Mouse (Mus musculus) cerebellum, adult 2 months (tissue): ENCODE measurements at regions not wholly inside any gene's neighbourhood (a gene's known extent, or its start where the extent isn't known, plus 50 kb on each side); places are given as distances from the start of the nearest gene placed in this dataset.
"Not testable (repeated sequence)": the region's sequence is repeated elsewhere in the genome, so short reads cannot be mapped to it uniquely, and the experiment has no call there.

ENCODE experiments used
- CTCF ChIP-seq: fragments of 200-500 bp; IDR thresholded peaks from 2 replicates; pipeline ENCODE4 v1.5.1; 2011; ENCODE audit warnings: low read depth, mild to moderate bottlenecking, control low read depth, low read length, moderate library complexity, borderline replicate concordance; ENCODE audit not compliant: insufficient read depth
- POLR2A ChIP-seq: fragments of 200-500 bp; IDR thresholded peaks from 2 replicates; pipeline ENCODE4 v1.6.1; 2011; ENCODE audit warnings: low read length, control low read depth, borderline replicate concordance; ENCODE audit not compliant: insufficient read depth

DNA sequence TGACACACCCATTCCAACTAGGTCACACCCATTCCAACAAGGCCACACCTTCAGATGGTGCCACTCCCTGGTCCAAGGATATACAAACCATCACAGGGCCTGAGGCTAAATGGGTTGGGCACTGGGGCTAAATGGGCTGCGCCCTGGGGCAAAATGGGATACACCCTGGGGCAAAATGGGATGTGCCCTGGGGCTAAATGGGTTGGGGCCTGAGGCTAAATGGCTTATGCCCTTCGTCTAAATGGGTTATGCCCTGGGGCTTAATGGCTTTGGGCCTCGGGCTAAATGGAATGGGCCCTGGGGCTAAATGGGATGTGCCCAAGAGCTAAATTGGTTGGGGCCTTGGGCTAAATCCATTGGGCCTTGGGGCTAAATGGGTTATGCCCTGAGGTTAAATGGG, 261.5 kb downstream of the Samd9l start:
- TF ChIP-seq POLR2A, CTCF: not testable (repeated sequence)
